In the genomic region with DNA sequence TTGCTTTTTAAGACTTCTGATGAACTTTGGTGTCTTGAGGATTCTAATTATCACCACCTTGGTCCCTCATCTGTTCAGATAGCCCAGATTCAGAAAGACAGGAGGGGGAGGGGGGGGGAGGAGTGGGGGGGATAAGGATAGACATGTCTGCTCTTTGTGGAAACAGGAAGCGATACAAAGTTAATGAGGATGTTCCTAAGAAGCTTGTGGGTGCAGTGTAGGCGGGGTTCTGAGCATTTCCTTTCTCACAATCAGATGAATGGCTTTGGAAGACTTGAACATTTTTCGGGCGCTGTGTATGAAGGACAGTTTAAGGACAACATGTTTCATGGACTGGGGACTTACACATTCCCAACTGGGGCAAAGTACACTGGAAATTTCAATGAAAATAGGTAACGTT, we compare ENCODE assay signal across 26 mouse cellular contexts. TPM values are rescaled to one million over a fixed set of nuclear protein-coding genes. Genes with fewer than 3 reads are reported as not detected.
DNase-seq lines count a peak whose midpoint lies in the region; ATAC-seq and TF ChIP-seq lines count a peak whose summit lies in the region.
"Had no signal": no experiment of that assay in that cellular context is flagged by ENCODE, and none has a peak within 500 bp of the region (broad histone marks: within the 10 kb centered on the region; RNA-seq: fewer than 3 reads in every experiment).

No protein-coding gene starts in this region.

- ATAC-seq in granulocyte monocyte progenitor cell, adult 5-6 weeks (replicated peaks; ENCODE audit: poor library complexity, severe bottlenecking): peak; percentile 85
- ATAC-seq in megakaryocyte progenitor cell, adult 5-6 weeks (replicated peaks; ENCODE audit: poor library complexity): 0 out of 2 replicates have a peak, but pooled peaks have one; percentile 52
- ATAC-seq: forebrain, embryonic 14.5 days; hindbrain, postnatal 0 days; intestine, postnatal 0 days had no signal

- DNase-seq in A20 (ENCODE audit: low read depth, low spot score) (peak; percentile 9), MEL (ENCODE audit: low read depth, low spot score) (peak; percentile 48)
- DNase-seq in kidney, postnatal 4 days: no peak
- no peak for DNase-seq in gastrocnemius, postnatal 36 days
- DNase-seq in yolk sac, embryonic 10.5 days (ENCODE audit: low spot score): no peak
- DNase-seq in heart, postnatal 14 days: no peak
- DNase-seq: adrenal gland, adult 2 months; adrenal gland, postnatal 14 days; cerebellum, adult 11 months; cerebellum, adult 9-10 months; cerebellum, postnatal 14 days; gastrocnemius, postnatal 25 days; heart, adult 18-20 months; heart, postnatal 4 days; kidney, adult 2 months had no signal

- no peaks in the 10 kb centered on the region for H3K79me2 ChIP-seq in MEL (ENCODE audit: control insufficient read depth, insufficient read depth, low read length, poor library complexity)

- no peak for TF ChIP-seq RAD21 in MEL (IDR thresholded peaks at IDR 0.05; ENCODE audit: low read depth, low read length)

- intact Hi-C loops in gastrocnemius, postnatal 36 days (cut with DNase I): loop anchor here (10.0 kb wide), 1 partner anchor 260 kb away; no protein-coding TSS in a partner anchor
- intact Hi-C loops in heart, postnatal 14 days (cut with DNase I): no loop called here

- H3K9me3 ChIP-seq in MEL (replicated peaks; ENCODE audit: insufficient read depth, low read length): no peaks in the 10 kb centered on the region
- H3K9me3 ChIP-seq: embryonic facial prominence, embryonic 12.5 days; embryonic facial prominence, embryonic 15.5 days; heart, embryonic 13.5 days had no signal

- TF ChIP-seq EP300 in MEL (IDR thresholded peaks at IDR 0.05; ENCODE audit: low read depth in 1 of 2, low read length in 2 of 2): no peak

- peaks cover 0 to 10% of the 10 kb centered on the region in 2 experiments; a peak in 2 of 4 replicates for H3K36me3 ChIP-seq in MEL (ENCODE audit: control insufficient read depth in 1 of 2, insufficient read depth in 2 of 2, low read length in 2 of 2)
- H3K36me3 ChIP-seq: embryonic facial prominence, embryonic 12.5 days; embryonic facial prominence, embryonic 15.5 days; heart, embryonic 13.5 days had no signal

- no peak for TF ChIP-seq POLR2A in MEL (IDR thresholded peaks at IDR 0.05; ENCODE audit: control insufficient read depth in 1 of 2, insufficient read depth in 1 of 2, low read depth in 1 of 2, low read length in 2 of 2, poor library complexity in 1 of 2)

- no peak overlapping the region for H3K27ac ChIP-seq in MEL (ENCODE audit: control insufficient read depth, low read depth, low read length)
- H3K27ac ChIP-seq: embryonic facial prominence, embryonic 12.5 days; embryonic facial prominence, embryonic 15.5 days; heart, embryonic 13.5 days; hindbrain, embryonic 14.5 days; hindbrain, postnatal 0 days had no signal

- no peak for TF ChIP-seq CTCF in MEL (IDR thresholded peaks at IDR 0.05 in 2 of 3, conservative IDR thresholded peaks at IDR 0.05 in 1 of 3; ENCODE audit: control insufficient read depth in 1 of 3, insufficient read depth in 1 of 3, low read depth in 2 of 3, low read length in 3 of 3, poor library complexity in 1 of 3, severe bottlenecking in 1 of 3)

- H3K4me3 ChIP-seq in MEL (ENCODE audit: control insufficient read depth in 1 of 2, insufficient read depth in 1 of 2, low read depth in 2 of 2, low read length in 2 of 2): no peak overlapping the region
- H3K4me3 ChIP-seq: embryonic facial prominence, embryonic 12.5 days; embryonic facial prominence, embryonic 15.5 days; heart, embryonic 13.5 days had no signal

- H3K4me1 ChIP-seq in MEL (ENCODE audit: control insufficient read depth in 1 of 2, insufficient read depth in 2 of 2, low read length in 2 of 2): peaks cover 3 to 5% of the 10 kb centered on the region in 2 experiments; a peak in 3 of 4 replicates
- H3K4me1 ChIP-seq: embryonic facial prominence, embryonic 12.5 days; embryonic facial prominence, embryonic 15.5 days; heart, embryonic 13.5 days had no signal

- H3K27me3 ChIP-seq in MEL (ENCODE audit: control insufficient read depth in 1 of 2, insufficient read depth in 2 of 2, low read length in 2 of 2): no peaks in the 10 kb centered on the region
- H3K27me3 ChIP-seq: embryonic facial prominence, embryonic 12.5 days; embryonic facial prominence, embryonic 15.5 days; heart, embryonic 13.5 days had no signal

- H3K9ac ChIP-seq in MEL (ENCODE audit: control insufficient read depth, low read depth, low read length, poor library complexity, severe bottlenecking): no peak overlapping the region
- H3K9ac ChIP-seq: embryonic facial prominence, embryonic 12.5 days; embryonic facial prominence, embryonic 15.5 days; heart, embryonic 13.5 days; hindbrain, embryonic 14.5 days had no signal

TF ChIP-seq in MEL, 35 proteins besides CTCF, POLR2A, EP300 and RAD21:
- TF ChIP-seq GATA1 (IDR thresholded peaks at IDR 0.05; ENCODE audit: low read depth, low read length): no peak
- TF ChIP-seq CHD2 (IDR thresholded peaks at IDR 0.05; ENCODE audit: low read length): no peak
- TF ChIP-seq MAX (IDR thresholded peaks at IDR 0.05; ENCODE audit: low read length): no peak
- TF ChIP-seq USF2 (IDR thresholded peaks at IDR 0.05; ENCODE audit: borderline replicate concordance in 1 of 2, insufficient read depth in 1 of 2, low read depth in 1 of 2, low read length in 2 of 2): no peak
- no peak for TF ChIP-seq MYB (IDR thresholded peaks at IDR 0.05; ENCODE audit: low read depth, low read length)

RNA-seq across cellular contexts. Expression of a gene that starts 5.0 kb away (rescaled TPM):
- 3.4 and 4.1 TPM in 2 replicates for total RNA-seq in MEL (2012; rRNA removed)
- polyA plus RNA-seq in MEL (2012; ENCODE audit: insufficient read depth in 1 of 2, insufficient read length in 2 of 2, low read depth in 1 of 2, low replicate concordance in 2 of 2, missing spikeins in 1 of 2): 1 to 10 TPM in 1 of 2 experiments, not detected in 1; 6.8 TPM
- total RNA-seq in granulocyte monocyte progenitor cell, adult 5-6 weeks (2014; fragmentation: Nextera tagmentation): 10.2 and 10.5 TPM in 2 replicates
- total RNA-seq in granulocyte monocyte progenitor cell, adult 5-6 weeks (2017): 11.4 and 11.7 TPM in 2 replicates
- 9.2 and 11.3 TPM in 2 replicates for total RNA-seq in megakaryocyte progenitor cell, adult 5-6 weeks (2015)
- total RNA-seq in megakaryocyte progenitor cell, adult 5-6 weeks (2017): 10.2 and 15.3 TPM in 2 replicates
- 1 to 10 TPM; 6.0 to 6.4 TPM for total RNA-seq in gastrocnemius, postnatal 36 days (2021)
- total RNA-seq in heart, postnatal 14 days (2021): 1 to 10 TPM; 8.2 to 9.7 TPM

RNA-seq across cellular contexts. Expression of a gene that starts 5.3 kb away (rescaled TPM):
- 7.4 and 9.0 TPM in 2 replicates for total RNA-seq in MEL (2012; rRNA removed)
- 10 to 100 TPM in 1 of 2 experiments, not detected in 1; 18.1 TPM for polyA plus RNA-seq in MEL (2012; ENCODE audit: insufficient read depth in 1 of 2, insufficient read length in 2 of 2, low read depth in 1 of 2, low replicate concordance in 2 of 2, missing spikeins in 1 of 2)
- total RNA-seq in granulocyte monocyte progenitor cell, adult 5-6 weeks (2014; fragmentation: Nextera tagmentation): 20.9 and 22.7 TPM in 2 replicates
- 2.9 and 8.1 TPM in 2 replicates for total RNA-seq in granulocyte monocyte progenitor cell, adult 5-6 weeks (2017)
- total RNA-seq in megakaryocyte progenitor cell, adult 5-6 weeks (2015): 8.9 and 13.4 TPM in 2 replicates
- 7.1 and 14.9 TPM in 2 replicates for total RNA-seq in megakaryocyte progenitor cell, adult 5-6 weeks (2017)
- total RNA-seq in gastrocnemius, postnatal 36 days (2021): 1 to 10 TPM; 8.8 to 9.7 TPM
- 10 to 100 TPM; 10.0 to 12.5 TPM for total RNA-seq in heart, postnatal 14 days (2021)

RNA-seq across cellular contexts. Expression of a gene that starts 11.9 kb away (rescaled TPM):
- 0.08 TPM in 1 of 2 replicates, not detected in the other for total RNA-seq in MEL (2012; rRNA removed)
- polyA plus RNA-seq in MEL (2012; ENCODE audit: insufficient read depth in 1 of 2, insufficient read length in 2 of 2, low read depth in 1 of 2, low replicate concordance in 2 of 2, missing spikeins in 1 of 2): not detected
- 1.0 TPM in 1 of 2 replicates, not detected in the other for total RNA-seq in granulocyte monocyte progenitor cell, adult 5-6 weeks (2014; fragmentation: Nextera tagmentation)
- total RNA-seq in granulocyte monocyte progenitor cell, adult 5-6 weeks (2017): 4.1 TPM in 1 of 2 replicates, not detected in the other
- total RNA-seq in megakaryocyte progenitor cell, adult 5-6 weeks (2015): 0.35 TPM in 1 of 2 replicates, not detected in the other
- 1.7 TPM in 1 of 2 replicates, not detected in the other for total RNA-seq in megakaryocyte progenitor cell, adult 5-6 weeks (2017)
- under 1 TPM in 1 of 2 experiments, not detected in 1; 0.27 TPM for total RNA-seq in gastrocnemius, postnatal 36 days (2021)
- under 1 TPM in 1 of 2 experiments, not detected in 1; 0.39 TPM for total RNA-seq in heart, postnatal 14 days (2021)
- total RNA-seq: gastrocnemius, adult 8-10 months; gastrocnemius, postnatal 25 days had no signal
- polyA plus RNA-seq: C2C12 had no signal

Comparison
In these comparisons a context has a peak if more than half of its experiments do, and no peak if none do; other contexts are left out.
1. DNase-seq: peak in A20 (single experiment) and MEL (single experiment); none in kidney, postnatal 4 days (0 of 2), gastrocnemius, postnatal 36 days (0 of 2), yolk sac, embryonic 10.5 days (single experiment) and heart, postnatal 14 days (0 of 2).